Mouse (Mus musculus) left cerebral cortex, postnatal 25 days (tissue): ENCODE data around the gene Fgfr2. TPM values are rescaled to one million over a fixed set of nuclear protein-coding genes. Genes with fewer than 3 reads are reported as not detected.

Experiments used
- DNase-seq, 2 experiments: peaks; one replicate each; pipeline ENCODE4 v3.0.0; 2022; ENCODE audit warnings: low spot score in 2 of 2, mixed read lengths in 1 of 2
- intact Hi-C: fragments of 180-260 bp; cut with DNase I; formaldehyde crosslinking; loops from one replicate; pipeline ENCODE4 v1.15.1; 2025
- total RNA-seq, 2 experiments: library from RNA; stranded (reverse); gene quantifications; 2 replicates each; pipeline ENCODE4 v1.2.3; 2021

The Fgfr2 gene
- total RNA-seq, 2 experiments from 2014 or later, result 37.1 to 42.0 TPM

DNA sequence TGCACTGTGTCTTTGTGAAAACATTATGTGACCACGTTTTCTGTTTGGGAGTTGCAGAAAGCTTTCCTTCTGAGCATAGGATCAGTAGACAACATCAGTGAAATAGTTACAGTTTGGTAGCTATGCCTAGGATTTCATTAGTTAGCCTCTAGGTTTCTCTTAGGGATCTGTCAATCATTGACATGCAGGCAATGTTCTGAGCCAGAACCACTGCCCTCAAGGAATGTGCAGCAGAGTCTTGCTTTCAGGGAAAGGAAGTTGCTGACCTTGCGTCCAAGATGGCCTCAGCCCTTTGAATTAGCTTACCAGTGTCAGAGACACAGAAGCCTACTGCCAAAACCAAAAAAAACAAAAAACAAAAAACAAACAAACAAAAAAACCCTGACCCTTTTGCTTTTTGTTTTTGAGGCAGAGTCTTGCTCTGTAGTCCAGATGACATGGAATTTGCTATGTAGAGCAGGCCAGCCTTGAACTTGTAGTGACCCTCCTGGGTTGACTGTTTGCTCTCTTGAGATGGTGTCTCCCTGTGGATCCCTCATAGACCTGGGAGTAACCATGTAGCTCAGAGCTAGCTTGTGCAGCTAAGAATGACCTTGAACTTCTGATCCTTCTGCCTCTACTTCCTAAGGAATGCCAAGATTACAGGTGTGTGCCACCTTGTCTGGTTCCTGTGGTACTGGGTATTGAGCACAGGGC lies 247.6 kb downstream of the Fgfr2 start:
- intact Hi-C loops, result loop anchor here (10.0 kb wide), 1 partner anchor 769 kb away; no protein-coding TSS in a partner anchor

DNA sequence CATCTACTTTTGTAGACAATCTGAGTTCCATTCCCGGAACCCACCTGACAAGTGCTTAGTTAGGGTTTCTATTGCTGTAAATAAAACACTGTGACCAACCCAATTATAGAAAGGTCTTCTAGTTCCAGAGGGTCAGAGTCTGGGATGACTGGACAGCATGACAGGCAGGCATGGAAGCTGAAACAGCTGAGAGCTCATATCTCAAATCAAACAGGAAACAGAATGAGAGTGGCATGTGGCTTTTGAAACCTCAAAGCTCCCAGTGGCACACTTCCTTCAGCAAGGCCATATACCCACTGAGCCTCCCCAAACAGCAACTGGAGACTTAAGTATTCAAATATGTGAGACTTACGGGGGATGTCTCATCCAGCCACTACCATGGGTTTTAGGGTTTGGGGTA lies 250.1 kb downstream of the Fgfr2 start:
- intact Hi-C loops, result loop anchor here (10.0 kb wide), 1 partner anchor 772 kb away; no protein-coding TSS in a partner anchor

More for the DNA sequence above, 247.6 kb downstream of the Fgfr2 start:
- DNase-seq, result no peak

DNA sequence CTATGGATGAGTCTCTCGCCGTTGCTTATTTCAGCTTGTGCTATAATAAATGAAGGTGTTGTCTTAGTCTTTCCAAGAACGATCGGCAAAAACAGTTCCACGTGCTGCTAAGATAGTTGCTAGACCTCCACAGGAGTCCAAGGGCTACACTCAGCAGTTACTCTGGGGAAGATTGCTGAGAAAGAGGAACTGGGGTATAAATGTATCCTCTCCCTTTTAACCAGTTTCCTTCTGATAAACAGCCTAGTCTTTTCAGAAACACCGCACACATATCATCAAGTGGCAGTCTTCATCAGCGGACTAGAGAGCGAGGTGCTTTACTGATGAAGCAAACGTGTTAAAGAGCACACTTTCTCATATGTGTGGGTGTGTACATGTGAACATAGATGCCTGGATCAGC lies 256.8 kb downstream of the Fgfr2 start:
- no peak for DNase-seq
- intact Hi-C loops, result no loop called here

More for the DNA sequence above, 250.1 kb downstream of the Fgfr2 start:
- no peak for DNase-seq

DNA sequence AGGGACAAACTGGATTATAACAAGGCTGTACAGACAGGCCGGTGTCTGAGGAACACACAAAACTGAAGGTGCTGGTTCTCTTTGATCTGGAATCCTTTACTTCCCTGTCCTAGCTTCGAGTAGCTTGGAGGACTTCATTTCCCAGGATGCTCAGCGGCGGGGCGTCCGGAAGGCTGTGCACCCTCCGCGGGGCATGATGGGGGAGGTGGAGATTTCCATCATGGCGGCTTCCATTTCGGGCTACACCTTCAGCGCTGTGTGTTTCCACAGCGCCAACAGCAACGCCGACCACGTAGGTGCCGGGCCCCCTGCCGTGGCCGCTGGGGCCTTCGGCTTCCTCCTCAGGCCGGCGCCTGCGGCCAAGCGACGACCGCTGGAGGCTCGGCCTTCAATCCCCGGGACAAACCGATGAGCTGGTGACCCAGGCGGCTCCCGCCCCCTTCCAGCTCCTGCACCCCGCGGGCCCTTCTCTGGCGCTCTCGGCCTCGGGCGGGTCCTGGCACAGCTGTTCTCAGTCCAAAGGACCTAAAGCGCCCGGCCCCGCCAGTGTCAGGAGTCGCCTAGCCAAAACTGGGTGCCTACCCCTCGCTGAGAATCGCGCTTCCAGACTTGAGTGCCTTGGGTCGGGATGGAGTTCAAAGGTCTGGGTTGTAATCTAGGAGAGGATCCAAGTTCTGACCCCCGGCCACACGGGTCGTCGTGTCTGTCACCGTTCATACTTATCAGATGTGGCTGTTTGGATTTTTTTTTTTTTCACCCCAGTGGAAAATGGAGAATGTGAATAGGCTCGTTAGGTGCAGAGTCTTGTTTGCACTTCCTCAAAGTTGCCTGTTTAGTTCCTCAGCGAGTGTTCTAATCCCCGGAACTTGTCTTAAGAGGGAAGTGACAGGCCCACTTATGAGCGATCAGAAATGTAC lies 263.9 kb downstream of the Fgfr2 start, which contains the start of gene Abraxas2:
Gene Abraxas2, plus strand, starts transcription at position 184 of the 917 bp plus-strand sequence.
- intact Hi-C loops, result loop anchor here (10.0 kb wide), 1 partner anchor 284 kb away; the partner anchor contains the start of gene Oat
- peak; percentile 90 to 95 for DNase-seq

DNA sequence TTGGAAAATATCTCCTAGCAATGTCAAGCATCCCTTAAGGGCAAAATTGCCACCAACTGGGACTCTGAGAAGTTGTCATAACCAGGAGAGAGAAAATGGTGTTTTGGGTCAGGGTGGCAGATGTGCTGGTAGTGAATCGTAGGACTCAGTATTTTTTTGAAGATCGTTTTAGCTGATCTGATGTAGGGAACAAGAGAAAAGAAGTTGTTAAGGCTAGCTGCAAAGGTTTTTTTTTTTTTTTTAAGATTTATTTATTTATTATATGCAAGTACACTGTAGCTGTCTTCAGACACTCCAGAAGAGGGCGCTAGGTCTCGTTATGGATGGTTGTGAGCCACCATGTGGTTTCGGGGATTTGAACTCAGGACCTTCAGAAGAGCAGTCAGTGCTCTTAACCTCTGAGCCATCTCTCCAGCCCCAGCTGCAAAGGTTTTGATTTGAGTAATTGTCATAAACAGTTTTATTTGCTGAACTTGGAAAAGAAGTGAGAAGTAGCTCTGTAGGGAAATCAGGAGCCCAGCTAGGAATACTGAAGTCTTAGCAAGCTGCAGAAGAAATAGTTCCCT lies 265.0 kb downstream of the Fgfr2 start:
- no peak for DNase-seq
- intact Hi-C loops, result loop anchor here (10.0 kb wide), 1 partner anchor 283 kb away; the partner anchor contains the start of gene Oat

DNA sequence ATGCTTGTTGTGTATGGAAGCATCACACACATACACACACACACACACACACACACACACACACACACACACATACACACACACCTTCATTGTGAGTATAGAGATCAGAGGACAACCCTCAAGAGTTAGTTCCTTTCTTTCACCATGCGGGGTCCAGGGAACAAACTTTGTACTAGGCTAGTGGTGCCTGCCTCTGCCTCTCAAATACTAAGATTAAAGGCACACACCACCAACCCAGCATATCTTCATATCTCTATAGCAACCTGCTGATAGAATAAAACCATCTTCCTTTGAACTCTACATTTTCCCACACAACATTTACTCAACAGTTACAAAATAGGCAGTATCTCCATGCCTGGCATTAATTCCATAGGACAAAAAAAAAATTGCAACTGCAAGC lies 267.1 kb downstream of the Fgfr2 start:
- intact Hi-C loops, result loop anchor here (10.0 kb wide), 1 partner anchor 281 kb away; the partner anchor contains the start of gene Oat
- no peak for DNase-seq

DNA sequence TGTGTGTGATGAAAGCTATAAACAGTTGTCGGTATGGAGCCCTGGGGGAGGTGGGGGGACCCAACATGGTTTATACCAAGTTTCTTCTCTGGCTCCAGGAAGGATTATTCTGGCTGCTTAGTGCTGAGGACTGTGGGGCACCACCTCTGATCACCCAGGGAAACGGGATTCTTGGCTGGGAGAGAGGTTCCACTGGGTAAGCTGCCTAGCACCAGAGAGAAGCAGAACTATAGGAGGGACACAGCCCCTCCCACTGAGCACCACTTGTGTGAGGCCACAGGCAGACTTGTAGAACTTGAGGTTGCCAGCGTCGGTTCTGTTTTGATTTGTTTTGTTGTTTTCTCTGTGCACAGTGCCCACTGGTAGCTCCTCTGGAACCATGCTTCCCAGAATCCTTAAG lies 269.2 kb downstream of the Fgfr2 start:
- peak in 1 of 2 experiments; percentile 7 for DNase-seq
- intact Hi-C loops, result loop anchor here (5.0 to 10.0 kb wide), 2 partner anchors 42 to 279 kb away; partner anchors contain the start of genes Fam53b and Oat

DNA sequence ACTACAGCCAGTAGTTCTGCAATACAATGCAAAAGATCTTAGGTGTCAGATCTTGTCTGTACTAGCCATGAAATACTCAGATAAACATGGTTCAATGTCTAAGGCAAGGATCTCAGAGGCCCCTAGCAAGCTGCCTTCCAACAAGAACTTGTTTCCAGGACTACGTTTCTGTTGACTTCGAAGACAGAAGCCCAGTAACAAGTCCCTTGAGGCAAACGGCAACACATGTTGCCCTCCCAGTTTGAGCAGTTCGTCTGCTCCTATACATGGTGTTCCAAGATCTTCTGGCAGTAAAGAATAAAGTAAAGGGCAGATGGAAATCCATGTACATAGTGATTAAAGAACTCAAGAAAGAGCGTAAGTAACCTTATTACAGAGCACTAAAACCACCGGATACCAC lies 269.8 kb downstream of the Fgfr2 start:
- DNase-seq, result no peak
- intact Hi-C loops, result loop anchor here (5.0 to 10.0 kb wide), 2 partner anchors 41 to 279 kb away; partner anchors contain the start of genes Fam53b and Oat

DNA sequence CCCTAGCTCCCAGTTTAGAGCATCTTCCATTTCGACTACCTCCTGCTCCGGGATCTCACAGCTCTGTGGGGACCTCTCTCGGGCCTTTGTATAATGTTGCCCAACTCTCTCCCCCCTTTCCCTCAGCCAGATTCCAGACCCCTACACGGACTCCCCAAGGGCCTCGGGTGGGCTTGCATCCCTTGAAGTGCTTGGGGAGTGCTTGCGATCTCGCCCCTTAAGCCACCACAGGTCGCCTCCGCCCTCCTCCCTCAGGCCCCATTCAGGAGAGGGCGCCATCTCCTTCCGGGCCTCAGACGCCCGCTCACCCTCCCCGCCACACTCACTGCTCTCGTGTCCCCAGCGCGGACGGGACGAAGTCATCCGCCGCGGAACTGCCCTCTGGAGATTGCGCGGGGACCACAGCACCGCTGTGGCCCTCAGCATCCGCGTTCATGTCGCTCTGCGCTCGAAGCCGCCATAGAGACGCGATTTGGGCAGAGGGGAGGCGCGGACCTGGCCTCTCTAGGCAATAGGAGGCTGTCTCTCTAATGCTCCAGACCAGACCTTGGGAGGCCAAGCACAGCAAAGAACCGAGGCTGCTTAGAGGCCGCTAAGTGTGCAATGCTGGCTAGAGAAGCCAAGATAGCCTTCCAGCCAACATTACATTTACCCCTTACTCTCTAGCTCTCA lies 270.8 kb downstream of the Fgfr2 start, which contains the start of gene Eef1akmt2:
Gene Eef1akmt2, minus strand, starts transcription at position 501 of the 672 bp plus-strand sequence.
- intact Hi-C loops, result loop anchor here (1.0 to 10.0 kb wide), 3 partner anchors 40 to 278 kb away; partner anchors contain the start of genes Fam53b and Oat

DNA sequence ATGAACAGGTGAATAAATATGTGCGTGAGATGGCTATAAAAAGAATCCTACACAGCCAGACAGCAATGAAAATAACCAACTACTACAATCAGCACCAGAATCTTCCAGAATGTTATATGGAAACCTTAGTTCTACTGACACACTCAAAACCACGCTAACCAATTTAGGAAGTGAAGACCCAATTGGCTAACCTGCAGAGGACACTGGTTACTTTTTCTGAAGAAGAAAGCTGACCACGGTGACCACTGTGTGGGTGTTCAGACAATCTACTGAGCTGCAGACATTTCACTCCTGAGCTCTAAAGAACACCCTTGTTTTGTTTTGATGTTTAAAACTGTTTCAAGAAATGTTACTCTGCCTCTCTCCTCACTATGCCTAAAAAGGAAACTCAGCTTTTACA lies 280.0 kb downstream of the Fgfr2 start:
- intact Hi-C loops, result no loop called here
- DNase-seq, result no peak

More for the DNA sequence above, 270.8 kb downstream of the Fgfr2 start, which contains the start of gene Eef1akmt2:
- peak; percentile 82 to 87 for DNase-seq

DNA sequence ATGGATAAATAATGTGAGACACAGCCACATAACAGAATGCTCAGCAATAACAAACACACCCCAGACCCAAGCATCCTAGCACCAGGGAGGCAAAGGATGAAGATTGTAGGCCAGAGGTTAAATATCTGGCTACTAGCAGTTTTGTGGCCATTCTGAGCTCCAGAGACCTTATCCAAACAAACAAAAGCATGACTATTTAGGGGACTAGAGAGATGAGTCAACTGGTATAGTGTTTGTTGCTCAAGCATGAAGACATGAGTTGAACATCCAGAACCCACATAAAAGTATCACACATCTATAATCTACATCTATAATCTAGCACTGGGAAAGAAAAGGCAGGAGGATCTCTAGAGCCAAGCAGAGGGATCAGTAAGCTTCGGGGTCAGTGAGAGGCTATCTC lies 280.7 kb downstream of the Fgfr2 start:
- DNase-seq, result no peak
- intact Hi-C loops, result no loop called here

DNA sequence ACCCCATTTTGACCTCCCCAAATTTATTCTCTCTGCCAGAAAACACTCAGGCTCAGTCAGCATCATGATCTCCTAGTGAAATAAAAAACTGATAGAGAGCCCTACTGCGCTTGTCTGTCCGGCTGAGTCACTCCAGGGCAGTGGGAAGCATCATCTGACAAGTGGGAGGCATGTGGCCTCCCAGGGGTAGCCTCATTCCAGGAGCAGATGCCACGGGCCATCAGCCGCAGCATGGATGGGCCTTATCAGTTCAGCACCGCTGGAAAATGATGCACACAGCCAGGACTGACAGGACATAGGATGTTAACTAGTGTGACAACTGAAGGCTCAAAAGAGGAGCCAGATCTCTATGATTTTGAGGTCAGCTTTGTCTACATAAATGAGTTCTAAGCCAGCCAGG lies 281.9 kb downstream of the Fgfr2 start:
- no peak for DNase-seq
- intact Hi-C loops, result no loop called here

DNA sequence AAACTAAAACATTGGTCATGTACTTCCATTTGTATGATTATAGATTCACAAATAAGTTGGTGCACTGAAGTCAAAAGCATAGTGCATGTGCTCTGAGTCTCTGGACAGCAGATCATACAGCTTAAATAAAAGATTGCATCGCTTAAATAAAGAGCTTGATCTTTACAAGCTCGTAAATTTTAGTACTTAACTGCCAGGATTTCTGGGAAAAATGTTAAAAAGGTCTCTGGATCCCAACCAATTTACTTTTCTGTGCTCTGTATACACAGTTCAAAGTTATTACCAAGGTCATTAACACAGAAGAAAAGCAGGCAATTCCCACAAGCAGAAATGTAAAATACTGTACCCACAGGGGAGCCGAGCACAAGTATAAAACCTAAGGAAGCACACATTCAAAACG lies 292.2 kb downstream of the Fgfr2 start:
- no peak for DNase-seq
- intact Hi-C loops, result no loop called here

DNA sequence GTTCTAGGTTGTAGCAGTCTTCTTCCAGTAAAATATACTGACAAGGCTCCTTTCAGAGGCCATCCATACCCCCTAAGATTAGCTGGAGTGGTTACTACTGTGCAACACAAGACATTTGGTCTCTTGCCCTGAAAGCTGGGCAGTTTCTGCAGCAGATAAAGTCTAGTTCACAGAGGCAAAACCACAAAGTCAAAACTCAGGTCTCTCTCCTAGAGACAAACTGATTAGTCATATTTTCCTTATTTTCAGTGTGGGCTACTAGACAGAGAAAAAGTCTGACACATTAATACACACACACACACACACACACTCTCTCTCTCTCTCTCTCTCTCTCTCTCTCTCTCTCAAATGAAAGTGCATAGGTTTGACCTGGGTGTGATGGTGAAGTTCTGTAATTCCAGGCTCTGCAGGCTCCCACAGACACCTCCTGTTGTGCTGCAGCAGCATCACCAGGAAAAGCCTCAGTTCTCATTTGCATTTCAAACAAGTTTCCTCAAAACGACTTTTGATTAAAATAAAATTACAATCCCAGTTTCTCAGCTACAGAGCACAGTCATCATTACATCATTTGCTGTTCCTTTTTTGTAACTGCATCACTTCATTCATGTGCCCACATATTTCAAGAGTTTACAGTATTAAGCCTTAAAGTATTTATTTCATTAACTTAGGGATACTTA lies 298.7 kb downstream of the Fgfr2 start:
- intact Hi-C loops, result no loop called here
- peak in 1 of 2 experiments; percentile 68 for DNase-seq

DNA sequence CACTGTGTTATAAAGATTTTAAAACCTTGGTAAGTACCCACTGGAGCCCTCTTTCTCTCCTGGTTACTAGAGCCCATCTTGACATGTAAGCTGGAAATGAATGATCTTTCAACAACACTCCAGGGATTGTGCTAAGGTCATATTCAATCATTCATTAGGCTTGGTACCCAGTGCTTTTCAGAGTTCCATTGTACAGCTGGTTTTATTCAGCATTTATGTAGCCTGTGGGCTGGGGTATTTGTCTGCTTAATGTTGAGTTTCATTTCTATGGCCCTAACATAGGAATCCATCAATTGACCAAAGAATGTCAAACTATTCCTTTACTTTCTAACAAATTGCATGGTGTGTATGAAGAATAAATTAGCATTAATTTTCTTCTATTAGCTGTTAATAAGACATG lies 299.3 kb downstream of the Fgfr2 start:
- DNase-seq, result no peak

DNA sequence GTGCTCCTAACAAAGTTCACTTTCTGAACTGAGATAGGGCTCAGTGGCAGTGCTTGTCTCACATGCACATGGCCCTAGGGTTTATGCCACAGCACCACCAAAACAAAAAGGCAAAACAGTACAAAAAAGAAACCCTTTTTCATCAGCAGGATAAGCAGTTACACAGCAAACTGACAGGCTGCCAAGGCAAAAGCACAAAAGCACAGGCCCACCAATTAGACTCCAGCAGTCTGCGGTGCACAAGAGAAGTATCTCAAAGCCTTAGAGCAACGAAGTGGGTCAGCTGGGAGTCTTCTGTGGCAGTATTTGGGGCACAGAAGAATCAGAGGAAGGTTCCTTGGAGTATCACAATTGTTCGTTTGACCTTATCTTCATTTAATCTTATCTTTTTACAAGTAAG lies 302.5 kb downstream of the Fgfr2 start:
- no peak for DNase-seq
- intact Hi-C loops, result no loop called here

More for the DNA sequence above, 299.3 kb downstream of the Fgfr2 start:
- intact Hi-C loops, result no loop called here

DNA sequence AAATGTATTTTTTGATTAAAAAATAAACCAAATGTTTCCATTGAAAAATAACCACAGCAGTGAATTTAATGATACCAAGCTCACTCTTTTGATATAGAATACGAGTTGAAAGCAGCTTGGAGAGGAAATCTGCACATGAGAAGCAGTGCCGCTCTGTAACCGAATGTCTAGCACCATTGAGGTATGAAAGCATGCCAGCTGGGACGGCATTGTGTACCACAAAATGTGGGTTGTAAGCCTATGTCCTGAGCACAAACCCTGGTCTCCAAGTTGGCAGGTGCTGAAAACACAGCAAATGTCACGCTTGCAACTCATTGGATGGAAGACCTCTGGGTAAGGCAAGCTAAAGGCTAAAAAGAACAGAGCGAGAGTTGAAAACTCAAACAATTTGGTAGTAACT lies 306.1 kb downstream of the Fgfr2 start:
- intact Hi-C loops, result loop anchor here (10.0 kb wide), 1 partner anchor 242 kb away; the partner anchor contains the start of gene Oat
- no peak for DNase-seq

DNA sequence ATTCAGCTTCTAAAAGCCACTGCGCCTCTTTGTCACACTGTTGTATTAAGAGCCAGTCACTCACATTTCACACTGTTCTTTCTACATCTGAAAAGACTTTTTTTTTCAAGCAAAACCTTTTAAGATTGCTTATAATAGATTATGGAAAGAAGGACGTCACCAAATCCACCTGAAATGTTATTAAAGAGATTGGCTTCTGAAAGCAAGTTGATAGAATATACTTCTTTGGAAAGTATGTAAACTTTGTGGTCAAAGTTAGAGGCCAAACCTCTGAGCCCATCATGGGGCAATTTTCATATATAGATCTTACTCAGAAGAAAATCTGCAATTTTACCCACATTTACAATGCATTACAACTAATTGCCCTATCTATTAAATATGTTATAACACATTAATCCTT lies 306.6 kb downstream of the Fgfr2 start:
- intact Hi-C loops, result loop anchor here (10.0 kb wide), 1 partner anchor 242 kb away; the partner anchor contains the start of gene Oat
- DNase-seq, result no peak
